Mouse (Mus musculus): ENCODE measurements around the gene Ncdn. TPM values are rescaled to one million over a fixed set of nuclear protein-coding genes. Genes with fewer than 3 reads are reported as not detected.

Ncdn gene
- polyA plus RNA-seq, 1 experiment = 25.8 TPM

DNA sequence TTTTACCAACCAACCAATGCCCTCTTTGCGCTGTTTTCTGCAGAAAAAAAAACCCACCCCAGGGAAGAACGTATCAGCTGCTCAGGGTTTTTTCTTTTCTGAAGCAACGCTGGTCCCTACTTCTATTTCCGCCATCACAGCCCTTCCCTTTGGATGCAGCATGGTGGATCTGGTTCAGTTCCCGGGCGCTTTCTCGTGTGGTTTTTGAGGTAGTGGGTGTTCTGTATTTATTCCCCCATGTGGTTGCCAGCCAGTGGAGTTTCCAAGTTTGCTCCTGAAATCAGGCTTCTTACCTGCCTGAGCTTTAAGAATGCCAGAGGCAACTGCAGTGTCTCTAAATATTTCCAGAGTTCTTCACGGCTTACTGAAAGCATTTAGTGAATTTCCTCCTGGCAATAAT, 29.3 kb upstream of the Ncdn start:
- no peak overlapping the region for H3K4me2 ChIP-seq (ENCODE audit: low read depth)

DNA sequence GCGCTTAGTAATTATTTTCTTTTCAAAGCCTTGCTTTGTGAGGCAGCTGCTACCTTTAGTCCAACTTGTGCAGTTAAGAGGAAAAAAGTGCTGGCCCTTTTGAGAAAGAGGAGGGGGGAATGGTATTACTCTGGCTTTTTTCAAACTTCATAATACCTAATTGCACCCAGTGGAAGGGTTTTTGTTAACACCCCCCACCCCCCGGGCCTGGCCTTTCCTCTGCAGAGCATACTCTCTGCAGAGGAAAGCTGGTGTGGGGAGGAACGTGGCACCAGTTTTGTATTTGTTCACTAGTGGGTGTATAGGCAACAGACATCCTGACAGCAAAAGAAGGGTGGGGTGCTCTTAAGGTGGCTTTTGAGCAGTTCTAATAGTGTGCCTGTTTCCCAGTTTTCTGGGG, 28.6 kb upstream of the Ncdn start:
- no peak for TF ChIP-seq POLR2AphosphoS2 (IDR thresholded peaks at IDR 0.05; ENCODE audit: insufficient read length, low read depth)
- no peak for TF ChIP-seq MAX (IDR thresholded peaks at IDR 0.05; ENCODE audit: low read depth)
- Histone ChIP-seq H3K27me3 (ENCODE audit: control insufficient read depth, insufficient read depth, insufficient read length) (no peaks in the 10 kb centered on the region), H3K79me2 (ENCODE audit: control insufficient read depth, insufficient read depth) (no peaks in the 10 kb centered on the region), H3K36me3 (ENCODE audit: control insufficient read depth, insufficient read depth) (no peaks in the 10 kb centered on the region), H3K4me2 (ENCODE audit: low read depth) (no peak overlapping the region), H3ac (ENCODE audit: control insufficient read depth, insufficient read length) (no peak overlapping the region), H3K4me3 (no peak overlapping the region)

More for the DNA sequence above, 29.3 kb upstream of the Ncdn start:
- Histone ChIP-seq H3K36me3 (ENCODE audit: control insufficient read depth, insufficient read depth) (no peaks in the 10 kb centered on the region), H3K4me3 (no peak overlapping the region), H3ac (ENCODE audit: control insufficient read depth, insufficient read length) (no peak overlapping the region), H3K79me2 (ENCODE audit: control insufficient read depth, insufficient read depth) (no peaks in the 10 kb centered on the region), H3K27me3 (ENCODE audit: control insufficient read depth, insufficient read depth, insufficient read length) (no peaks in the 10 kb centered on the region)
- TF ChIP-seq POLR2AphosphoS2 (IDR thresholded peaks at IDR 0.05; ENCODE audit: insufficient read length, low read depth) (no peak), TCF3 (IDR thresholded peaks at IDR 0.05; ENCODE audit: insufficient read length, low read depth) (no peak), MYOG (IDR thresholded peaks at IDR 0.05; ENCODE audit: control insufficient read depth in 1 of 3, insufficient read depth in 1 of 3, insufficient read length in 2 of 3, low read depth in 2 of 3) (no peak), TCF12 (IDR thresholded peaks at IDR 0.05; ENCODE audit: insufficient read depth, poor library complexity, severe bottlenecking) (no peak), CEBPB (IDR thresholded peaks at IDR 0.05; ENCODE audit: insufficient read depth, poor library complexity, severe bottlenecking) (no peak), POLR2A (IDR thresholded peaks at IDR 0.05; ENCODE audit: insufficient read length, low read depth) (no peak), MYOD1 (IDR thresholded peaks at IDR 0.05; ENCODE audit: control insufficient read depth in 1 of 3, insufficient read length in 2 of 3, low read depth in 2 of 3) (no peak), USF1 (IDR thresholded peaks at IDR 0.05; ENCODE audit: low read depth) (no peak), SRF (IDR thresholded peaks at IDR 0.05; ENCODE audit: control insufficient read depth, insufficient read length, low read depth) (no peak), MAX (IDR thresholded peaks at IDR 0.05; ENCODE audit: low read depth) (no peak), E2F4 (IDR thresholded peaks at IDR 0.05; ENCODE audit: insufficient read depth) (no peak), REST (IDR thresholded peaks at IDR 0.05; ENCODE audit: insufficient read depth, insufficient read length) (no peak)

DNA sequence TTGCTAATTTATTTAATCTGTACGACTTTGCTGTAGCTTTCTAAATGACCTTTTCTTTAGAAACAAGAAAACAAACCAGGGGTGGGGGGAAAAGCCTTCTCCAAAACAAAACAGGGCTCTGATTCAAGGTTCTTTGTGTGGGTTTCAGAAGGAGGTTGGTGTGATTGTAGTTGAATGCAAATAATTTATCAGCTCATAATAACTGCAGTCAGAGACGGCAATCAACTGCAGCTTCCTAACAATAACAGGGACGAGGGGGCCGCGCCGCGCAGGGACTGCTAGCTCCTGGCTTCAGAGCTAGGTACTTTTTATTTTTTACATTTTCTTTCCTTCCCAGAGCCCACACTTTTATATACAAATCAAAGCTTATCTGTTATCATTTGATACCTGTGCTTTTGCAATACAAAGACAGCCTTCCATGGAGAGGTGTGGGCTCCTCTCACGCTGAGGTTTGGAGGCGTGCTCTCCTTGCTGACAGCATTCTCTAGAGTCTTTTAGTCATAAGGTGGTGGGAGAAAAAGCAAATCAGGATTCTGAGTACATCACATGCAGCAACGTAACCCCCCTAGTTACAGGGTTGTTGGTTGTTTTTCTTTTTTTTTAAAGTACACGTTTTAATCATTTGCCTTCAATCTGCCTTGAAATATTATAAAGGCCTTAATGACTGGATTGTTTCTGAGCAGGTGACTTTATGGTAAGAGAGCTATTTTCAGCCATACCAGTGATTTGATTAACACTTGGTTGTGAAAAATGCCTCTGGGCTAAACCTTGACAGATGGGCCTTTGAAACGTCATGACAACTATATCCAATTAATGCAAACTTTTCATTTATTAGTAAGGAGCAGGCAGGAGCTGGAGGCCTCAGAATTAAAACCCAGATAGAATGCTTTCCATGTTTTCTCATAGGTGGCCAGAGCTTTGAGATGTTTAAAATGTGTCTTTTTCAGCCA, 26.9 kb upstream of the Ncdn start:
- no peak overlapping the region for H3K4me2 ChIP-seq (ENCODE audit: low read depth)
- no peaks in the 10 kb centered on the region for H3K27me3 ChIP-seq (ENCODE audit: control insufficient read depth, insufficient read depth, insufficient read length)
- H3K79me2 ChIP-seq (ENCODE audit: control insufficient read depth, insufficient read depth) = no peaks in the 10 kb centered on the region
- TF ChIP-seq MAX (IDR thresholded peaks at IDR 0.05; ENCODE audit: low read depth) = no peak
- TF ChIP-seq POLR2A (IDR thresholded peaks at IDR 0.05; ENCODE audit: insufficient read length, low read depth) = no peak
- no peak overlapping the region for H3K4me3 ChIP-seq
- no peaks in the 10 kb centered on the region for H3K36me3 ChIP-seq (ENCODE audit: control insufficient read depth, insufficient read depth)
- no peak overlapping the region for H3ac ChIP-seq (ENCODE audit: control insufficient read depth, insufficient read length)

DNA sequence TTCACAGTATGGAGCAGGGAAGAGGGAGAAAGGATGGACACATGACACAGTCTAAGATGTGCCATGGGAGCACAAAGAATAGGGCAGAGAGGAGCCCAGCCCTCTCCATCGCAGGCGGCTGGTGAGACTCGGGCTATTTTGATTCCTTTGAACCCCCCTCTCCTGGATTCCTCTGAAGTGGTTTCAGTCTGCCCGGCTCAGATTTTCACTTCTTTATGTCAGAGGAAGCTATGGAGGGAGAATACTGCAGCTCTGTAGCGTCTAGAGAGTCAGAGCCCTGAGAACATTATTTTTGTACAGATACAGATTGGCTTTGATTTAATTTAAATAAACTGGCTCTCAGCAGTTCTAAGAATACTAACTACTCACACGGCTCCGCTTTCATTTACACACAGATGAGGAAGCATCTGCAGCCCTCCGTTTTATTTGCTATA, 25.9 kb upstream of the Ncdn start:
- Histone ChIP-seq H3ac (ENCODE audit: control insufficient read depth, insufficient read length) (no peak overlapping the region), H3K4me3 (no peak overlapping the region), H3K4me2 (ENCODE audit: low read depth) (no peak overlapping the region)

DNA sequence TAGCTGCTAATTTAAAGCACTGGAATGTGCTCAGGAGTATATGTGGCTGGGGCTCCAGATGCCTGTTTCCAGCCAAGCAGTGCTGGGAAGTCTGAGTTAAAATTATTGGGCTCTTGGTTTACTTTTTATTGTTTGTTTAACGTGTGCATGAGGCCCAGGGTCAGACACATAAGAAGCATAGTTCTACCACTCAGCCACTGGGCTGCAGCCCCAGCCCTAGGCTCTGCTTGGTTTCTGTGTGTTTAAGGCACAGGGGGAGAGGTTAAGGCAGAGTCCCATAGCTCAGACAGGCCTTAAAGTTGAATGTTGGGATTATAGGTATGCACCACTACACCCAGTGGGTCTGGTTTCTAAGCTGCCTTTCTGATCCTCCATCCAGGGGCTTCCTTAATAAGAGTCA, 21.9 kb upstream of the Ncdn start:
- Histone ChIP-seq H3K27me3 (ENCODE audit: control insufficient read depth, insufficient read depth, insufficient read length) (no peaks in the 10 kb centered on the region), H3K4me3 (no peak overlapping the region), H3K79me2 (ENCODE audit: control insufficient read depth, insufficient read depth) (no peaks in the 10 kb centered on the region), H3K36me3 (ENCODE audit: control insufficient read depth, insufficient read depth) (no peaks in the 10 kb centered on the region), H3ac (ENCODE audit: control insufficient read depth, insufficient read length) (no peak overlapping the region), H3K4me2 (ENCODE audit: low read depth) (no peak overlapping the region)
- no peak for TF ChIP-seq CEBPB (IDR thresholded peaks at IDR 0.05; ENCODE audit: insufficient read depth, poor library complexity, severe bottlenecking)
- no peak for TF ChIP-seq USF1 (IDR thresholded peaks at IDR 0.05; ENCODE audit: low read depth)
- no peak for TF ChIP-seq TCF12 (IDR thresholded peaks at IDR 0.05; ENCODE audit: insufficient read depth, poor library complexity, severe bottlenecking)
- TF ChIP-seq TCF3 (IDR thresholded peaks at IDR 0.05; ENCODE audit: insufficient read length, low read depth) = no peak
- no peak for TF ChIP-seq MYOG (IDR thresholded peaks at IDR 0.05; ENCODE audit: control insufficient read depth in 1 of 3, insufficient read depth in 1 of 3, insufficient read length in 2 of 3, low read depth in 2 of 3)
- no peak for TF ChIP-seq MAX (IDR thresholded peaks at IDR 0.05; ENCODE audit: low read depth)
- no peak for TF ChIP-seq SRF (IDR thresholded peaks at IDR 0.05; ENCODE audit: control insufficient read depth, insufficient read length, low read depth)
- no peak for TF ChIP-seq REST (IDR thresholded peaks at IDR 0.05; ENCODE audit: insufficient read depth, insufficient read length)
- TF ChIP-seq POLR2AphosphoS2 (IDR thresholded peaks at IDR 0.05; ENCODE audit: insufficient read length, low read depth) = no peak
- no peak for TF ChIP-seq MYOD1 (IDR thresholded peaks at IDR 0.05; ENCODE audit: control insufficient read depth in 1 of 3, insufficient read length in 2 of 3, low read depth in 2 of 3)
- TF ChIP-seq POLR2A (IDR thresholded peaks at IDR 0.05; ENCODE audit: insufficient read length, low read depth) = no peak
- TF ChIP-seq E2F4 (IDR thresholded peaks at IDR 0.05; ENCODE audit: insufficient read depth) = no peak

More for the DNA sequence above, 25.9 kb upstream of the Ncdn start:
- H3K36me3 ChIP-seq (ENCODE audit: control insufficient read depth, insufficient read depth) = no peaks in the 10 kb centered on the region
- no peaks in the 10 kb centered on the region for H3K79me2 ChIP-seq (ENCODE audit: control insufficient read depth, insufficient read depth)
- TF ChIP-seq E2F4 (IDR thresholded peaks at IDR 0.05; ENCODE audit: insufficient read depth) (no peak), SRF (IDR thresholded peaks at IDR 0.05; ENCODE audit: control insufficient read depth, insufficient read length, low read depth) (no peak), CEBPB (IDR thresholded peaks at IDR 0.05; ENCODE audit: insufficient read depth, poor library complexity, severe bottlenecking) (no peak), MYOG (IDR thresholded peaks at IDR 0.05; ENCODE audit: control insufficient read depth in 1 of 3, insufficient read depth in 1 of 3, insufficient read length in 2 of 3, low read depth in 2 of 3) (no peak)
- no peaks in the 10 kb centered on the region for H3K27me3 ChIP-seq (ENCODE audit: control insufficient read depth, insufficient read depth, insufficient read length)
